Comparison of ENCODE assay signal across 25 mouse cellular contexts in the genomic region with DNA sequence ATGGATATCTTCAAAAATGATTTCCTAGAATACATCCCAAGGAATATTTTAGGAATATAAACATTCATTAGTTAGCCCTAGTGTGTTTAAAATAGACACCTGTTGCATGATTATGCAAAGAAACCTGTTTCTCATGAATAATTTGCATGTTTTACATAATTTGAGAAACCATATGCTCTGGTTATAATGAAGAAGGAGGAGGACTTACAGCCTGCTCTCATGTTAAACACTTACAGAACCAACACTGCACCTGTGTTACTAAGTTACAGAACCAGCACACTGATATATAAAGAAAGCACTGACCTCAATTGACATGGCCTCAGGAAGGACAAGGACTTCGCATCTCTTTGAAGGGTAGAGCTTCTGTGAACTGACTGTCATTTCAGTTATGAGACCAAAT.
"Had no signal": no experiment of that assay in that cellular context is flagged by ENCODE, and none has a peak within 500 bp of the region (broad histone marks: within the 10 kb centered on the region; RNA-seq: fewer than 3 reads in every experiment).

No protein-coding gene starts in this region.

- H3K4me1 ChIP-seq: heart, embryonic 13.5 days; hindbrain, embryonic 15.5 days; kidney, embryonic 15.5 days; limb, embryonic 13.5 days; limb, embryonic 15.5 days; liver, embryonic 12.5 days had no signal

- DNase-seq: gastrocnemius, postnatal 14 days; gastrocnemius, postnatal 36 days; heart, adult 18-20 months; heart, postnatal 14 days; heart, postnatal 36 days; kidney, adult 11 months; kidney, adult 2 months; kidney, adult 9 months; kidney, postnatal 14 days; kidney, postnatal 36 days; left cerebral cortex, postnatal 4 days had no signal

- H3K36me3 ChIP-seq: heart, embryonic 13.5 days; heart, embryonic 15.5 days; hindbrain, embryonic 13.5 days; hindbrain, embryonic 15.5 days; kidney, embryonic 15.5 days; limb, embryonic 13.5 days; limb, embryonic 15.5 days; liver, embryonic 12.5 days had no signal

- H3K27me3 ChIP-seq: heart, embryonic 13.5 days; heart, embryonic 15.5 days; hindbrain, embryonic 13.5 days; hindbrain, embryonic 15.5 days; kidney, embryonic 15.5 days; limb, embryonic 13.5 days; limb, embryonic 15.5 days; liver, embryonic 12.5 days had no signal

- H3K4me2 ChIP-seq: heart, embryonic 11.5 days; heart, embryonic 13.5 days; heart, embryonic 15.5 days; hindbrain, embryonic 13.5 days; hindbrain, embryonic 15.5 days; kidney, embryonic 15.5 days; limb, embryonic 13.5 days; limb, embryonic 15.5 days; liver, embryonic 12.5 days had no signal

- H3K27ac ChIP-seq: heart, embryonic 13.5 days; heart, embryonic 15.5 days; hindbrain, embryonic 13.5 days; hindbrain, embryonic 15.5 days; hindbrain, postnatal 0 days; kidney, embryonic 15.5 days; kidney, postnatal 0 days; left cerebral cortex, adult 2 months; limb, embryonic 13.5 days; limb, embryonic 15.5 days; liver, embryonic 12.5 days; liver, embryonic 14.5 days had no signal

- H3K4me3 ChIP-seq: heart, embryonic 13.5 days; heart, embryonic 15.5 days; hindbrain, embryonic 13.5 days; hindbrain, embryonic 15.5 days; kidney, embryonic 15.5 days; left cerebral cortex, adult 2 months; limb, embryonic 13.5 days; limb, embryonic 15.5 days; liver, embryonic 12.5 days had no signal

- H3K9ac ChIP-seq: heart, embryonic 13.5 days; heart, embryonic 15.5 days; hindbrain, embryonic 13.5 days; hindbrain, embryonic 15.5 days; kidney, embryonic 15.5 days; limb, embryonic 13.5 days; limb, embryonic 15.5 days; liver, embryonic 12.5 days; liver, embryonic 14.5 days had no signal

- H3K9me3 ChIP-seq: heart, embryonic 13.5 days; heart, embryonic 15.5 days; hindbrain, embryonic 13.5 days; hindbrain, embryonic 15.5 days; kidney, embryonic 15.5 days; limb, embryonic 13.5 days; limb, embryonic 15.5 days; liver, embryonic 12.5 days had no signal

- ATAC-seq: hindbrain, postnatal 0 days; intestine, embryonic 16.5 days; liver, embryonic 12.5 days had no signal
